Mouse (Mus musculus): ENCODE data around the gene Itgb4.

- no peak for TF ChIP-seq POLR2A (IDR thresholded peaks at IDR 0.05; ENCODE audit: low read depth, low read length)
- TF ChIP-seq CTCF (IDR thresholded peaks at IDR 0.05; ENCODE audit: extremely low read depth, insufficient read length, insufficient replicate concordance, low read depth, low read length) = no peak
These were observed 60.1 kb downstream of the Itgb4 start for GRCm38 (mm10) chr11:116034584-116034983.
